In the genomic region with DNA sequence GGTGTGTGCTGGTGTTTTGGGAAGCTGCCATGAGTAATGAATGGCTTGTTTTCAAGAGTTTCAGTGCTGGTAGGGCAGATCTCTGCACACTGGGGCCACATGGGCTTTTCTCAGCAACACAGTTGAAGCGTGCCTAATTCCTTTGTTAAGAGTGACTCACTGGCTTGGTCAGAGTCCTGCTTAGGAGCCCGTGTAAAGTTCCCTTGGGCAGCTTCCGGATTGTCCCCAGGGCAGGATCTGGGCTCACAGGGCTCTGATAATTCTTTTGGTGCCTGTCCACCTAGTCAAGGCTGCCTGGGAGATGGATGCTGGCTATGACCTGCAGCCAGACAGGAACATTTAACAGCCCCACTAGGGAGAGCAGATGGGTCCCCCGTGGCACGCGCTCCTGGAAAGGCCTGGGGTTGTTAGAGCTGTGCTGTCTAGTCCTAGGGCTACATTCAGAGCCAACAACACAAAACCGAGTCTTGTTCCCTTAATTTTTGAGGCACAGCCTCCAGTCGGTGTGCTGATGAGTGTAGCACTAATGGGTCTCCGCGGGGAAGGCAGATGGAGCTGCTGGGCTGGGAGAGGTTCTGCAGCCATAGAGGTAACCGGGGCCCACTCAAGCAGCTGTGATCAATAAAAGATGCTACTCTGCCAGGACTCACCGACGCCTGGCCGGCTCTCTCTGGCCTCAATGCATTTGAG, we compare ENCODE assay signal across 8 mouse cellular contexts. TPM values are rescaled to one million over a fixed set of nuclear protein-coding genes. Genes with fewer than 3 reads are reported as not detected.
DNase-seq lines count a peak whose midpoint lies in the region; ATAC-seq lines count a peak whose summit lies in the region.

No protein-coding gene starts in this region.

- DNase-seq in testis, postnatal 14 days (ENCODE audit: low spot score): peak; percentile 12
- DNase-seq in testis, postnatal 10 days (ENCODE audit: low spot score): no peak
- DNase-seq in embryonic facial prominence, embryonic 14.5 days (ENCODE audit: low spot score): peak; percentile 91
- peak; percentile 16 to 38 for DNase-seq in heart, postnatal 14 days
- peak; percentile 43 to 63 for DNase-seq in kidney, postnatal 4 days
- DNase-seq in midbrain, embryonic 14.5 days: peak; percentile 67
- DNase-seq in natural killer cell, adult 2 months (ENCODE audit: low spot score in 2 of 2): no peak
- no peak for DNase-seq in thymus, postnatal 14 days

- H3K9ac ChIP-seq in embryonic facial prominence, embryonic 14.5 days (ENCODE audit: low read depth, low read length): no peak overlapping the region
- no peak overlapping the region for H3K9ac ChIP-seq in midbrain, embryonic 14.5 days (replicated peaks; ENCODE audit: low read length)

- peak overlapping the region; percentile 65; the same call in 1 of the 2 replicates for H3K27ac ChIP-seq in embryonic facial prominence, embryonic 14.5 days (replicated peaks; ENCODE audit: low read depth, low read length)
- H3K27ac ChIP-seq in midbrain, embryonic 14.5 days (replicated peaks; ENCODE audit: low read depth, low read length): peak overlapping the region; percentile 89

- no peaks in the 10 kb centered on the region for H3K27me3 ChIP-seq in embryonic facial prominence, embryonic 14.5 days (replicated peaks; ENCODE audit: control insufficient read depth, insufficient read depth, low read length)
- no peaks in the 10 kb centered on the region for H3K27me3 ChIP-seq in midbrain, embryonic 14.5 days (ENCODE audit: control insufficient read depth, insufficient read depth, low read length)

- peak; percentile 91 for ATAC-seq in embryonic facial prominence, embryonic 14.5 days (ENCODE audit: low read depth)
- ATAC-seq in midbrain, embryonic 14.5 days (ENCODE audit: low FRiP score, low TSS enrichment): peak; percentile 56; the same call in 1 of the 2 replicates

- intact Hi-C loops in heart, postnatal 14 days (cut with DNase I): no loop called here

- H3K36me3 ChIP-seq in embryonic facial prominence, embryonic 14.5 days (ENCODE audit: control insufficient read depth, insufficient read depth, low read length): peaks cover 22% of the 10 kb centered on the region
- H3K36me3 ChIP-seq in midbrain, embryonic 14.5 days (ENCODE audit: control insufficient read depth, insufficient read depth, low read length): peaks cover 9% of the 10 kb centered on the region; the same call in 1 of the 2 replicates

- peaks cover 7% of the 10 kb centered on the region; the same call in 1 of the 2 replicates for H3K9me3 ChIP-seq in embryonic facial prominence, embryonic 14.5 days (ENCODE audit: control insufficient read depth, low read length)
- H3K9me3 ChIP-seq in midbrain, embryonic 14.5 days (ENCODE audit: control insufficient read depth, low read length): no peaks in the 10 kb centered on the region

- no peak overlapping the region for H3K4me3 ChIP-seq in embryonic facial prominence, embryonic 14.5 days (ENCODE audit: low read depth, low read length)
- H3K4me3 ChIP-seq in midbrain, embryonic 14.5 days (replicated peaks; ENCODE audit: low read depth, low read length): no peak overlapping the region

- peaks cover 21% of the 10 kb centered on the region for H3K4me1 ChIP-seq in embryonic facial prominence, embryonic 14.5 days (ENCODE audit: control insufficient read depth, insufficient read depth, low read length)
- peaks cover 39% of the 10 kb centered on the region for H3K4me1 ChIP-seq in midbrain, embryonic 14.5 days (ENCODE audit: control insufficient read depth, insufficient read depth, low read length)

- H3K4me2 ChIP-seq in embryonic facial prominence, embryonic 14.5 days (ENCODE audit: low read depth, low read length): no peak overlapping the region
- H3K4me2 ChIP-seq in midbrain, embryonic 14.5 days (ENCODE audit: low read length): no peak overlapping the region

- 32% methylated on average over 14 of the region's 14 CpGs for WGBS in embryonic facial prominence, embryonic 14.5 days
- WGBS in midbrain, embryonic 14.5 days: 13% methylated on average over 14 of the region's 14 CpGs

RNA-seq across cellular contexts. Expression of a gene that starts 27.2 kb away (rescaled TPM):
- polyA plus RNA-seq in embryonic facial prominence, embryonic 14.5 days (2014; fragmentation: Nextera tagmentation; extraction: Ambion mirVana): 72.3 and 83.0 TPM in 2 replicates
- total RNA-seq in heart, postnatal 14 days (2021): 10 to 100 TPM; 22.2 to 23.9 TPM
- 57.2 and 62.4 TPM in 2 replicates for polyA plus RNA-seq in midbrain, embryonic 14.5 days (2014; fragmentation: Nextera tagmentation; extraction: Ambion mirVana)

Comparison
In these comparisons a context has a peak if more than half of its experiments do, and no peak if none do; other contexts are left out.
1. DNase-seq: peak in testis, postnatal 14 days (single experiment), embryonic facial prominence, embryonic 14.5 days (single experiment), heart, postnatal 14 days (2 of 2), kidney, postnatal 4 days (2 of 2) and midbrain, embryonic 14.5 days (single experiment); none in testis, postnatal 10 days (single experiment), natural killer cell, adult 2 months (0 of 2) and thymus, postnatal 14 days (single experiment).